Mouse (Mus musculus) embryonic fibroblast, embryonic 13.5 days (primary cell): ENCODE data around the gene Rapgef2.

Experiments
- CTCF ChIP-seq: IDR thresholded peaks from 2 replicates; pipeline ENCODE4 v1.5.1; 2011; ENCODE audit warnings: mild to moderate bottlenecking, control low read depth, low read length, moderate library complexity, borderline replicate concordance; ENCODE audit not compliant: insufficient read depth
- POLR2A ChIP-seq: IDR thresholded peaks from 2 replicates; pipeline ENCODE4 v1.6.1; 2011; ENCODE audit warnings: low read depth, mild to moderate bottlenecking, control low read depth, low read length, moderate library complexity

DNA sequence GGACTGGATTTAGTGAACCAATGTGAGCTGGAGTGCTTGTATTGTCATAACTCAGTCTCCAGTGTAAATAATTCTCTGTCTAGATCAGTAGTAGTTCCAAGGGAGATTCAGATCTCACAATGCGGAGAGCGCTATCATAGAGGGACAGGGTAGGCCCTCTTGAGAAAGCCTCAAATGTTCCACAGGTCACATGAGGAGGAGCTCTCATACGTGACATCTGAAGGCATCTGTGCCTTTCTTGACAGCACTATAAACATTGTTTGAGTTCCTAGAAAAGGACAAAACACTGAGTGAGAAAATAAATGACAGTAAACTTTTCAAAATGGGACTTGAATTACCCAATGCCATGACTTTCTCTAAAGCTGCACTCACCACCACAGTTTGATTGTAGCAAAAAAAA, 8.4 kb upstream of the Rapgef2 start:
- TF ChIP-seq CTCF (no peak), POLR2A (no peak)
